Mouse (Mus musculus) embryonic facial prominence, embryonic 10.5 days (tissue): ENCODE data around the gene Ano6. TPM values are rescaled to one million over a fixed set of nuclear protein-coding genes. Genes with fewer than 3 reads are reported as not detected.

Experiments used
- DNase-seq: peaks from one replicate; pipeline ENCODE4 v3.0.0-alpha.2; 2017; ENCODE audit warnings: low spot score
- H3K27ac ChIP-seq: fragments of 300-500 bp; sonication (generic); replicated peaks from 2 replicates; pipeline ENCODE4 v1.5.1; 2016; ENCODE audit warnings: mild to moderate bottlenecking
- H3K27me3 ChIP-seq: fragments of 300-500 bp; sonication (generic); replicated peaks from 2 replicates; pipeline ENCODE4 v1.6.1; 2016; ENCODE audit warnings: low read depth, mild to moderate bottlenecking; ENCODE audit not compliant: poor library complexity, severe bottlenecking
- H3K36me3 ChIP-seq: fragments of 300-500 bp; sonication (generic); replicated peaks from 2 replicates; pipeline ENCODE4 v1.6.1; 2016; ENCODE audit warnings: mild to moderate bottlenecking, moderate library complexity
- H3K4me1 ChIP-seq: fragments of 300-500 bp; sonication (generic); 2 replicates; pipeline ENCODE4 v1.6.1; 2016
- H3K4me3 ChIP-seq: fragments of 300-500 bp; sonication (generic); 2 replicates; pipeline ENCODE4 v1.5.1; 2016; ENCODE audit warnings: mild to moderate bottlenecking, moderate library complexity
- H3K9me3 ChIP-seq: fragments of 300-500 bp; sonication (generic); 2 replicates; pipeline ENCODE4 v1.6.1; 2016; ENCODE audit warnings: mild to moderate bottlenecking
- WGBS: fragments of 180-500 bp; shearing (Covaris S2); methylation state at CpG from one replicate; pipeline ENCODE4 v1.1.7; 2016; 5-methylcytosine and 5-hydroxymethylcytosine counted together
- polyA plus RNA-seq: library from polyadenylated mRNA; unstranded; fragments of >200 nt; fragmentation: Nextera tagmentation; extraction: Ambion mirVana; gene quantifications from 2 replicates; pipeline ENCODE4 v1.2.1, GENCODE M21; 2016

Ano6 gene
- polyA plus RNA-seq, 1 experiment from 2014 or later: 41.6 TPM

GRCm38 (mm10) chr15:95792261-95793260 lies 1.9 kb downstream of the Ano6 start:
- WGBS: 80% methylated on average over 25 of the region's 25 CpGs
- H3K36me3 ChIP-seq: peaks cover 17% of the 10 kb centered on the region
- H3K4me3 ChIP-seq: peak overlapping the region; percentile 91; the same call in 1 of the 2 replicates
- H3K4me1 ChIP-seq: peaks cover 41% of the 10 kb centered on the region
- H3K9me3 ChIP-seq: no peaks in the 10 kb centered on the region
- H3K27me3 ChIP-seq: peaks cover 14% of the 10 kb centered on the region
- peak; percentile 56 for DNase-seq
- no peak overlapping the region for H3K27ac ChIP-seq

- 94% methylated on average over 9 of the region's 9 CpGs for WGBS
Observed at GRCm38 (mm10) chr15:95793748-95794491, 3.3 kb downstream of the Ano6 start.

GRCm38 (mm10) chr15:95794611-95795565 lies 4.2 kb downstream of the Ano6 start:
- no peak for DNase-seq
- H3K27me3 ChIP-seq: no peaks in the 10 kb centered on the region
- H3K36me3 ChIP-seq: peaks cover 36% of the 10 kb centered on the region
- H3K4me1 ChIP-seq: peaks cover 36% of the 10 kb centered on the region
- no peak overlapping the region for H3K27ac ChIP-seq
- WGBS: 90% methylated on average over 10 of the region's 10 CpGs
- no peaks in the 10 kb centered on the region for H3K9me3 ChIP-seq
- no peak overlapping the region for H3K4me3 ChIP-seq

More at GRCm38 (mm10) chr15:95793748-95794491, 3.3 kb downstream of the Ano6 start:
- no peak for DNase-seq
- Histone ChIP-seq H3K4me1 (peaks cover 43% of the 10 kb centered on the region), H3K27ac (no peak overlapping the region), H3K36me3 (peaks cover 27% of the 10 kb centered on the region), H3K27me3 (peaks cover 8% of the 10 kb centered on the region), H3K4me3 (no peak overlapping the region), H3K9me3 (no peaks in the 10 kb centered on the region)

- Histone ChIP-seq H3K36me3 (peaks cover 44% of the 10 kb centered on the region), H3K27ac (no peak overlapping the region), H3K4me1 (peaks cover 24% of the 10 kb centered on the region), H3K4me3 (no peak overlapping the region), H3K9me3 (no peaks in the 10 kb centered on the region), H3K27me3 (no peaks in the 10 kb centered on the region)
- 94% methylated on average over 5 of the region's 5 CpGs for WGBS
- no peak for DNase-seq
Observed at GRCm38 (mm10) chr15:95796062-95796461, 5.4 kb downstream of the Ano6 start.

GRCm38 (mm10) chr15:95797144-95797983 lies 6.7 kb downstream of the Ano6 start:
- H3K4me3 ChIP-seq: no peak overlapping the region
- no peaks in the 10 kb centered on the region for H3K9me3 ChIP-seq
- H3K27me3 ChIP-seq: no peaks in the 10 kb centered on the region
- no peak for DNase-seq
- no peak overlapping the region for H3K27ac ChIP-seq
- WGBS: 61% methylated on average over 9 of the region's 9 CpGs
- H3K4me1 ChIP-seq: peaks cover 16% of the 10 kb centered on the region
- peaks cover 49% of the 10 kb centered on the region for H3K36me3 ChIP-seq

GRCm38 (mm10) chr15:95798266-95798665 lies 7.6 kb downstream of the Ano6 start:
- Histone ChIP-seq H3K4me1 (peaks cover 18% of the 10 kb centered on the region), H3K27ac (no peak overlapping the region), H3K9me3 (no peaks in the 10 kb centered on the region), H3K4me3 (no peak overlapping the region), H3K27me3 (no peaks in the 10 kb centered on the region), H3K36me3 (peaks cover 49% of the 10 kb centered on the region)
- no peak for DNase-seq
- WGBS: 91% methylated on average over 7 of the region's 7 CpGs

- H3K4me1 ChIP-seq: peaks cover 31% of the 10 kb centered on the region
- H3K36me3 ChIP-seq: peaks cover 39% of the 10 kb centered on the region
- no peaks in the 10 kb centered on the region for H3K27me3 ChIP-seq
- 93% methylated on average over 5 of the region's 5 CpGs for WGBS
- H3K9me3 ChIP-seq: no peaks in the 10 kb centered on the region
- DNase-seq: no peak
- no peak overlapping the region for H3K27ac ChIP-seq
- no peak overlapping the region for H3K4me3 ChIP-seq
Observed at GRCm38 (mm10) chr15:95799632-95800031, 9.0 kb downstream of the Ano6 start.

- Histone ChIP-seq H3K27ac (no peak overlapping the region), H3K4me1 (peaks cover 35% of the 10 kb centered on the region), H3K36me3 (peaks cover 39% of the 10 kb centered on the region), H3K4me3 (no peak overlapping the region), H3K27me3 (no peaks in the 10 kb centered on the region), H3K9me3 (no peaks in the 10 kb centered on the region)
- DNase-seq: no peak
Observed at GRCm38 (mm10) chr15:95800051-95800450, 9.4 kb downstream of the Ano6 start.

GRCm38 (mm10) chr15:95801261-95801979 lies 10.8 kb downstream of the Ano6 start:
- H3K4me1 ChIP-seq: peaks cover 39% of the 10 kb centered on the region
- no peaks in the 10 kb centered on the region for H3K27me3 ChIP-seq
- H3K4me3 ChIP-seq: no peak overlapping the region
- no peak for DNase-seq
- H3K36me3 ChIP-seq: peaks cover 37% of the 10 kb centered on the region
- no peaks in the 10 kb centered on the region for H3K9me3 ChIP-seq
- 87% methylated on average over 21 of the region's 21 CpGs for WGBS
- H3K27ac ChIP-seq: no peak overlapping the region

- DNase-seq: no peak
- Histone ChIP-seq H3K4me1 (peaks cover 39% of the 10 kb centered on the region), H3K4me3 (no peak overlapping the region), H3K9me3 (no peaks in the 10 kb centered on the region), H3K27ac (no peak overlapping the region), H3K27me3 (no peaks in the 10 kb centered on the region), H3K36me3 (peaks cover 37% of the 10 kb centered on the region)
- 92% methylated on average over 6 of the region's 6 CpGs for WGBS
Observed at GRCm38 (mm10) chr15:95802140-95802539, 11.5 kb downstream of the Ano6 start.

- Histone ChIP-seq H3K9me3 (no peaks in the 10 kb centered on the region), H3K4me3 (no peak overlapping the region), H3K27ac (no peak overlapping the region), H3K4me1 (peaks cover 36% of the 10 kb centered on the region), H3K36me3 (peaks cover 31% of the 10 kb centered on the region), H3K27me3 (no peaks in the 10 kb centered on the region)
- 66% methylated on average over 2 of the region's 2 CpGs for WGBS
- no peak for DNase-seq
Observed at GRCm38 (mm10) chr15:95802762-95803161, 12.1 kb downstream of the Ano6 start.
